Mouse (Mus musculus) heart, adult 2 months (tissue): Measurements from ENCODE around the gene Stx3. TPM values are rescaled to one million over a fixed set of nuclear protein-coding genes. Genes with fewer than 3 reads are reported as not detected.

Experiments
- DNase-seq, 2 experiments: peaks; one replicate each; pipeline ENCODE4 v3.0.0; 2021
- H3K27ac ChIP-seq: fragments of 200-600 bp; 2 replicates; pipeline ENCODE4 v1.8.1; 2022
- H3K27me3 ChIP-seq: fragments of 200-500 bp; 2 replicates; pipeline ENCODE4 v1.6.1; 2012; ENCODE audit warnings: mild to moderate bottlenecking, low read length, inconsistent platforms, mixed read lengths; ENCODE audit not compliant: control insufficient read depth, insufficient read depth
- H3K36me3 ChIP-seq: fragments of 200-500 bp; 2 replicates; pipeline ENCODE4 v1.6.1; 2012; ENCODE audit warnings: low read length, inconsistent platforms; ENCODE audit not compliant: control insufficient read depth, insufficient read depth
- H3K4me1 ChIP-seq: fragments of 200-500 bp; 2 replicates; pipeline ENCODE4 v1.6.1; 2011; ENCODE audit warnings: low read length; ENCODE audit not compliant: control insufficient read depth, insufficient read depth
- H3K4me3 ChIP-seq: fragments of 200-600 bp; 2 replicates; pipeline ENCODE4 v1.8.1; 2022
- H3K79me2 ChIP-seq: fragments of 200-500 bp; replicated peaks from 2 replicates; pipeline ENCODE4 v1.6.1; 2012; ENCODE audit warnings: mild to moderate bottlenecking, inconsistent platforms, low read length, moderate library complexity, mixed read lengths; ENCODE audit not compliant: control insufficient read depth, insufficient read depth
- H3K9ac ChIP-seq: fragments of 200-500 bp; 2 replicates; pipeline ENCODE4 v1.6.1; 2012; ENCODE audit warnings: low read depth, mild to moderate bottlenecking, control low read depth, inconsistent platforms, low read length, mixed read lengths
- CTCF ChIP-seq: fragments of 200-600 bp; IDR thresholded peaks from 2 replicates; pipeline ENCODE4 v1.8.1; 2022; ENCODE audit warnings: antibody characterized with exemption, mild to moderate bottlenecking, moderate library complexity
- EP300 ChIP-seq: fragments of 200-500 bp; IDR thresholded peaks from 2 replicates; pipeline ENCODE4 v1.6.1; 2011; ENCODE audit warnings: low read depth, low read length, control low read depth; ENCODE audit not compliant: insufficient read depth
- POLR2A ChIP-seq: fragments of 200-500 bp; IDR thresholded peaks from 2 replicates; pipeline ENCODE4 v1.6.1; 2011; ENCODE audit warnings: mild to moderate bottlenecking, low read depth, low read length, control low read depth; ENCODE audit not compliant: insufficient read depth
- WGBS: fragments of 180-500 bp; shearing (Covaris S2); methylation state at CpG from one replicate; pipeline ENCODE4 v1.1.7; 2018; 5-methylcytosine and 5-hydroxymethylcytosine counted together
- intact Hi-C: fragments of 180-260 bp; cut with DNase I; formaldehyde crosslinking; loops from one replicate; pipeline ENCODE4 v1.15.1; 2025
- polyA plus RNA-seq: library from polyadenylated mRNA; depleted of rRNA; stranded (reverse); fragments of >200 nt; gene quantifications from 2 replicates; pipeline ENCODE4 v1.2.3, GENCODE M21; 2012
- total RNA-seq, 2 experiments: library from RNA; stranded (reverse); gene quantifications; 2 replicates each; pipeline ENCODE4 v1.2.3; 2021

The Stx3 gene
- total and polyA plus RNA-seq, 3 experiments, result 3.6 to 3.9 (median 3.9) TPM

DNA sequence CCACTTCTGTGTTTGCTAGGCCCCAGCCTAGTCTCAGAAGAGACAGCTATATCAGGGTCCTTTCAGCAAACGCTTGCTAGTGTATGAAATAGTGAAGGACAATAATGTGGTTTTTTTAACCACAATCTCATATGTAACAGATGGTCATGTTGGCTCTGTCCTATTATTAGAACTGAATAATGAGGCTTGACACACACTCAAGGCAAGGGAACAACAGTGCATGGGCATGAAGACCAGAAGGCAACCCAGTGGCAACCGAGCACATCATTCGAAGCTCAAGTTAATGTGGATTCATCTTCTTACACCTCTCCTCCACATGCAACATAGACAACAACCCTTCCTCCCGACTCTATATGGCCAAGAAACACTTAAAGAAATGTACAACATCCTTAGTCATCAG lies 27.1 kb upstream of the Stx3 start:
- intact Hi-C loops, result no loop called here
- Histone ChIP-seq H3K27me3 (no peaks in the 10 kb centered on the region), H3K9ac (no peak overlapping the region), H3K36me3 (no peaks in the 10 kb centered on the region), H3K4me3 (no peak overlapping the region), H3K27ac (no peak overlapping the region), H3K79me2 (no peaks in the 10 kb centered on the region), H3K4me1 (no peaks in the 10 kb centered on the region)
- DNase-seq, result no peak
- TF ChIP-seq EP300, result no peak
- TF ChIP-seq POLR2A, result no peak
- no peak for TF ChIP-seq CTCF
- WGBS, result 75% methylated on average over 4 of the region's 4 CpGs

DNA sequence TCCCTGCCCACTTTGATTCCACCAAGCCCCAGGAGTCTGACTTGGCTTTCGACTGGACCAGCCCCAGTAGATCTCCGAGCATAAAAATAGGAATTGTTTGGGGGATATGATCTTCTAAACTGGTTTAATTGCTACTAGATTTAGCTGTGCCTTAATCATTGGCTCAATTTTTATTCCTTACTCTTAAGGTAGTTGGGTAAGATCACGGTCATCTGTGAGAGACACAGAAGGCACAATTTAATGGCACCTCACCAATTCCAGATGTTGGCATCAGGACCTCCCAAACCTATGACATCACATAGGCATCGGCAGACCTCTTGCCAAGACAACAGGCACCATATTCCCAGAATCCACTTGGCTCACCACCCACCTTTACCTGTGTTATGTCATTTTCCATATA lies 19.9 kb upstream of the Stx3 start, which contains the start of gene Olfr1417:
TSS of gene Olfr1417 (minus strand) at position 101 of the 400 bp plus-strand sequence.
- Histone ChIP-seq H3K9ac (no peak within 1 kb of the TSS), H3K36me3 (no peaks in the 10 kb centered on the region), H3K4me1 (no peaks in the 10 kb centered on the region), H3K4me3 (no peak within 1 kb of the TSS), H3K79me2 (no peaks in the 10 kb centered on the region), H3K27ac (no peak within 1 kb of the TSS), H3K27me3 (no peaks in the 10 kb centered on the region)
- no peak for TF ChIP-seq EP300
- 80% methylated on average over 4 of the region's 4 CpGs for WGBS
- DNase-seq, result no peak
- intact Hi-C loops, result no loop called here

DNA sequence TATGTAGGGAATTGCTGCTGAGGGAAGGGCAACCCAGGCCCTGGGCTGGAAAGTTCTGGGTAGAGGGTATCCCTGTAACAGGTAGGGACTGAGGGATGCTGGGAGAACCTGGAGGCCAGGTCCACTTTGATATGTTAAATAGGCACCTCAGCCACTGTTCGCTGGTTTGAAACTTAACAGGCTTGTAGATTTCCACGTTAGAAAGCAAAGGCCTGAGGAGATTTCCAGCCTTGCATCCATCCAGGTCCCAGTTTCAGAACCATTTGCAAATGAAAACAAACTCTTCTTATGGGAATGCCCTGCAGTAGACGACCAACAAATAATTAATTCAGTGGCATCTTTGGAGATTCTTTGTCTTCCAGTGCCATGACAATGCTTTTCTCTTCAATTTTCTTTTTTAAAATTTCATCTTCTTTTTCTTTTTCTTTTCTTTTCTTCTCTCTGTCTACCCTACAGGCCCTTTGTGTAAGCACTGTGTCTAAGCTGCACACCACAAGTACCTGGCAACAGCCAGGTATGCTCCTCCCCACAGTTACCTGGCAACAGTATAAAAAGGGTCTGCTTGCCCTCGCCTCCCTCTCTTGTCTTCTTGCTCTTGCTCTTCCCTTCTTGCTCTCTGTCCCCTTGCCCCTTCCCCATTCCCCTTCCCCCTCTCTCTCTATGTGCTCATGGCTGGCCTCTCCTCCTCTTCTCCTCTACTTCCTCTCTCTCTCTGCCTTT lies 4.3 kb upstream of the Stx3 start:
- H3K9ac ChIP-seq, result no peak overlapping the region
- WGBS, result 56% methylated on average over 4 of the region's 4 CpGs
- no peaks in the 10 kb centered on the region for H3K27me3 ChIP-seq
- no peaks in the 10 kb centered on the region for H3K4me1 ChIP-seq
- H3K36me3 ChIP-seq, result no peaks in the 10 kb centered on the region
- no peaks in the 10 kb centered on the region for H3K79me2 ChIP-seq
- TF ChIP-seq EP300 (no peak), CTCF (no peak), POLR2A (no peak)
- H3K27ac ChIP-seq, result no peak overlapping the region
- intact Hi-C loops, result no loop called here
- no peak for DNase-seq
- no peak overlapping the region for H3K4me3 ChIP-seq

DNA sequence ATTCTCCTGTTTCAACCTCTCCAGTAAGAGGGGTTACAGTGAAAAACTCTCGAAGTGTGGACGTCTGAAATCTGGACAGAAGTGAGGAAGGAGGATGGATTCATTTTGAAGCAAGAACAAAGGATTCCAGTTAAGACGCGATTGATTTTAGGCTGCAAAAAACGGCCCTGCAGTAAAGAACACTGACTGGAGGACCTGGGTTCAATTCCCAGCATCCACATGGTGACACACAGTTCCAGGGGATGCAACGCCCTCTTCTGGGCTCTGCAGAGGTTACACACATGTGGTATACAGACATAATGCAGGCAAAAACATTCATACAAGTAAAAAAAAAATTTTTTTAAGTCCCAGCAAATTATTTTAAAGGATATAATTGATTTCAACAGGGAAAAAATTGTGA lies 1.0 kb upstream of the Stx3 start:
- Histone ChIP-seq H3K9ac (no peak overlapping the region), H3K79me2 (no peaks in the 10 kb centered on the region), H3K4me1 (no peaks in the 10 kb centered on the region; the same call in 1 of the 2 replicates), H3K4me3 (peak overlapping the region; percentile 65), H3K27me3 (no peaks in the 10 kb centered on the region), H3K36me3 (no peaks in the 10 kb centered on the region), H3K27ac (no peak overlapping the region)
- intact Hi-C loops, result loop anchor here (1.0 kb wide), 1 partner anchor 43 kb away; no protein-coding TSS in a partner anchor
- TF ChIP-seq POLR2A, result no peak
- peak; percentile 1; the same call in 1 of the 2 replicates for TF ChIP-seq EP300
- no peak for DNase-seq
- 25% methylated on average over 6 of the region's 6 CpGs for whole genome bisulfite sequencing

DNA sequence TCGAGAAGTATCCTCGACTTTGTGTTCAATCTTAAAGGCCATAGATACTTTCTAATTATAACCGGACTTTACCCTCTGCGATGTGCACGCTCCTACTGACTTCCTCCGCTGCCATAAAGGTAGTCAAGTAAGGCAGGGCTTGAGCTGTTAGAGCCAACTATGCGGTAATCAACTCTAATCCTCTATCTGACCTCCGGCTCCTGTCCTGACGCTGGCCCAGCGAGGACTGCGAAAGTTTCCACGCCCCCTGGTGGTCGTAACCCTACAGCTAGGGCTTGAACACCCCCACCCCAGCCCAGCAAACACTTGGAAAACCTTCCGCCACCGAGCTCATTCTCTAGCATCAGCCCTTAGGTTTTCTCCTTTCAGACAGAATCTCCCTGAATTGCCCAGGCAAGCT lies 597 bp upstream of the Stx3 start:
- H3K79me2 ChIP-seq, result no peaks in the 10 kb centered on the region
- no peaks in the 10 kb centered on the region for H3K27me3 ChIP-seq
- intact Hi-C loops, result loop anchor here (1.0 to 10.0 kb wide), 3 partner anchors 15 to 185 kb away; no protein-coding TSS in a partner anchor
- no peak for TF ChIP-seq POLR2A
- TF ChIP-seq EP300, result peak; percentile 60; the same call in 1 of the 2 replicates
- TF ChIP-seq CTCF, result peak; percentile 79
- peak overlapping the region; percentile 89 for H3K27ac ChIP-seq
- under 1% methylated on average over 15 of the region's 15 CpGs for WGBS
- peaks cover 3% of the 10 kb centered on the region for H3K4me1 ChIP-seq
- no peaks in the 10 kb centered on the region for H3K36me3 ChIP-seq
- peak overlapping the region; percentile 65 for H3K4me3 ChIP-seq
- peak overlapping the region; percentile 46 for H3K9ac ChIP-seq
- peak; percentile 83 to 87 for DNase-seq
